Mouse (Mus musculus) testis, postnatal 10 days (tissue): ENCODE measurements around the gene C1qc.

Experiments
- DNase-seq: peaks from one replicate; pipeline ENCODE4 v3.0.0; 2021; ENCODE audit warnings: low spot score

C1qc gene

DNA sequence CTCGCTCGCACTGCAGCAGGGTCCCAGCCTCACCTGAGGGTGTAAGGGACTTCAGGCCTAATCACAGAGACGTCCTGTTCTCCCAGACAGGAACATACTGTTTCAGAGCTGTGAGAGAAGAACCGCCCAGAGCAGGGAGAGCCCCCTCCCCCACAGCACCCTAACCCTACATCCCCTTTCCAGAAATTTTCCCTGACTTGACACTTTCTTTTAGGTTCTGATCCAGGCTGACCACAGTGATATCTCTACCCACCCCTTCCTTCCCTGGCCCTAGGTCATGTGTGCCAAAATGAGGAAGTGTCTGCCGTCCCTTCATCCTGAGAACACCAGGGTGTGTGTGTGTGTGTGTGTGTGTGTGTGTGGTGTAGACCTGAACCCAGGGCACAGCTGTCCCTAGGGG lies at the start of gene C1qc:
Gene C1qc, minus strand, starts transcription at position 255 of the 400 bp plus-strand sequence.
- no peak for DNase-seq

DNA sequence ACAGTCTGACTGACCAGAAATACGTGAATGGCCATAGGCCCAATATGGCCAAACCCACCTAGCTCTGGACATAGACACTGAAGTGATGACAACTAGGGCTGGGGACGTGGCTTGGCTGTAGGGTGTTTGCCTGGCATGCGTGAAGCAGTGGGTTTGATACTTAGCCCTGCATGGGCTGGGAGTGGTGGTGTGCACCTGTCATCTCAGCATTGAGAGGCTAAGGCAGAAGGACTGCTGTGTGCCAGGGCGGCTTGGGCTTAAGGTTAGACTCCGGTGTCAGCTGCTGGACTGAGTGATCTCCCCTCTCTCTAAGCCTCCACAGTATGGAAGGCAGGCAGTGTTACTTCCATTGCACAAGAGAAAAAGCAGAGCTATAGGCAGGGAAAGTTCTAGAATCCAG lies 45.1 kb upstream of the C1qc start:
- DNase-seq = no peak

DNA sequence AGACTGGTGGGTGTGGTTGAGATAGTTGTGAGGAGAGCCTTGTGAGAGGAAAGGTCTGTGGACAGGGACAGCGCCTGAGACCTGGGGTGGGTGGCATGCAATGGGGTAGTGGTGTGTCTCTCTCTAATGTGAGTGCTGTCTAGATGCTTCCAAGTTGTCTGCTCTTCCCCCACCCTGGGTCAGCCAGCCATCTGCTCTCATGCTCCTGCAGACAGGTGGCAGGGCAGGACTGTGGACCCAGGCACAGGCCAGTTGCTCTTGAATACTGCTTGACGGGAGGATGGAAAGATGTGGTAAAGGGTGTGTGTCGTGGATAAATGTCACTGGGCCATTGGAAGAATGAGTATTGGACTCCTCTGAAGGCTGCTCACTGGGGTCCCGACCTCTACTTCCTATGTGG lies 44.5 kb upstream of the C1qc start:
- no peak for DNase-seq

DNA sequence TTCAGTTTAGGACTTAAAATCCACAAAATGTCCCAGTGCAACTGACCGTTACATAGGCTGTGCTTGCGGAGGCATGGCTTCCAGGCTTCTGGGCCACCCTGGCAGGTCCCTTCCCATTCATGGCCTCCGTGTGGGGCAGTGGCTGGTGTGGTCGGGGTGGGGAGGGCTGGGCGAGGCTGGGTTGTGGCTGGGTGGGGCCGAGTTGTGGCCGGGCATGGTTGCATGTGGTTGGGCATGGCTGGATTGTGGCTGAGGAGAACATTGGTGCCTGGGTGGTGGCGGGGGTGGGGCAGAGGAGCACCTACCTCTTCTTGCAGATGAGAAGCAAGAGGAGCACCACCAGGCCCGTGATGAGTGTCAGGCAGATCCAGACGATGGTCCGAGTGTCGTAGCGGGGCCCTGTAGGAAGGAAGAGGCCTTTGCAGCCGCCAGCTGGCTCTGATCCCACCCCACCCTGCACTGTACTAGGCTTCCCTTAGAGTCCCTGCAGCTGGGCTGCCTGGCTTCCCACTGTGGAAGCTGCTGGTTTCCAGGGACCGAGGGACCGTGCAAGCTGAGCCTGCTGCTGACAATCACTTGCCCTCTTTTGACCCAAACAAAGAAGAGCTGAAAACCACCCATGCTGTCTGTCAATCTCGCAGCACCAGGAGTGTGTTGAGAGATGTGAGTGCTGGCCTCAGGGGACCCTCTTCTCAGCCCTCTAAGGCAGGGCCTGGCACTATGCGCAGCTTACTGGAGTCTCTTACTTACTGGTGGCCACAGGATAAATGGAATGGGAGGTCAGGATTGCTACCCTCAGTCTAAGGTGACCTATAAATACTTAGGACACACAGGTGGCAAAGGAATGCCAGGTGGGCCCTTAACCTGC lies 42.1 kb upstream of the C1qc start:
- DNase-seq = no peak

DNA sequence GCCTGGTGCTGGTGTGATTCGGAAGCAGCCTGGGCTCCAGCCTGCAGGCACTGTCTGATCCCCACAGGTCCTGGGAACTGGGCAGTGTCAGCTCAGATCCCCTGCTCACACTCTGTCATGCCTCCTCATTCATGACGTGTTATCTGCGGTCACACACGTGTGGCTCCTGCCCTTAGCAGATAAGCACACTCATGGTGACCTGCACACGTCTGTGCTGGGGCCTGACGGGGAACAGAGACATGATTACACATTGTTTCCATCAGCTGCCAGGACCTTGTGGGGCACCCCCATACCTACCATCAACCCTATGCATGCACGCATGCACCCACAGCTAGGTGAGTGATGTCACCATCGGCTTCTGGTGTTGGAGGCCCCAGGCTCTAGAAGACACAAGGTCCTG lies 37.6 kb upstream of the C1qc start:
- DNase-seq = no peak

DNA sequence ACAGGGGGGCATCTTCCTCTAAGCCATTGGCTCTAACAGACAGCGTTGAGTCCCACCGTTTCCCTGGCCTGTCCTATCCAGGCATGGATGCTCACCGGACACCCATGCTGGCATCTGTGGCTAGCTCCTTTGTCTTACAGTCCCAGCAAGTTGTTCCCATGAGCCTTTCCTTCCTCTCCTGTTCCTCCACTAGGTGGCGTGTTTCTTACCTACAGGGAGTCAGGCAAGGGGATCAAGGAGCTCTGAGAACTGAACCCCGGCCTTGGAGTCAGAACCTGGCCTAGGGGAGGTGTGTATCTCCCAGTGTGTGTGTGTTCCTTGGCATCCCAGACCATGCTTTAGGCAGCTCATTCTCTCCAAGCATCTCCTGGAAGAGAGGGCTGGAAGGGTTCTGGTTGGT lies 36.1 kb upstream of the C1qc start:
- DNase-seq = no peak

DNA sequence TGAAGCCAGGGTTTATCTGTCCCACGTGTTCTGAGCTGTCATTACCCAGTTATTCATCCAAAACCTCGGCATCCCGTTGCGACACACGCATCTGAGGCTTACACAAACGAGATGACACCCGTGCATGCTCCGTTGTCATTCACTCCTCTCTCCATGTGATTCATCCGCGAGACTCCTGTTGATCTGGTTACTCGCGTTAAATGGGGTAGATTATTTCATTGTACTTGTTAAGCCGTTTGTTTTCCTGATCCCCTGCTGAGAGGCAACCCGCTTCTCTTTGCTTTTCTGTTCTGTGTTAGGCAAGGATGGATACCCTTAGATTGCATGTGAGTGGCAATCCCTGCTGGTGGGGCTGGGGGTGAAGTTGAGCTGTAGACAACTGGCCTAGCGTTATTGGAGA lies 32.9 kb upstream of the C1qc start:
- DNase-seq = no peak

DNA sequence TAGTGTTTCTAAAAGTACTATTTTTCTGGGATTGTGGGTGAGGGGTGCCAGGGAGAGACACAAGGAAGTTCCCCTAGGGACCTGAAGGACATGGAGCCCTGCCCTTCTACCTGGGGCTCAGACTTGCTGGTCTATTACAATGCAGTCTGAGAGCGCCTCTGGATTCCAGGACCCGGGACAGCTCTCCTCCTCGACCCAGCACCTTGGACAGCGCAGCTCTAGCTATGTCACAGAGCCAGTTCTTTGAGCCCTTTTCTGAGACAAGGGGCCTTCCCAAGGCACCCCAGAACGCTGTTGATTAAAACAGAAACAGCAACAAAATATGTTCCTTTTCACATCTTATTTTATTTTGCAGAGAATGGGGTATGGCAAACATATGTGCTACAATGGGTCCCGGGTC lies 31.7 kb upstream of the C1qc start:
- DNase-seq = peak; percentile 86

DNA sequence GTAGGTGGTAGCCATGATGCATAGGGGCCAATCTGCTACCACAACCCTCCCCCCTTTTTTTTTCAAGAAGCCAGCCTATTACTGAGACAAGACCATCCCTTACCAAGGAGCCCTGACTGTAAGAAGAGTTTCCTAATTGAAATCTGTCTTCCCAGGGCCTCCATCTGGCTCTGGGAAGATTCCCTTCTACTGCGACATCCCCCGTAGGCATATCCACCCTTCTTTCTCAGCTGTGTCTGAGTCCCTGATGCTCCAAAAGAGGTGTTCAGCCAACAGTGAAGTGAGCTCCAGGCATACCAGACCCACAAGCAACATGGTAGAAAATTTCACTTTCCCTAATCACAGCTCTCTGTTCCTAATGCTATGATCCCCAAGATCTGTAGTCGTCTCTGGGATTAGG lies 26.7 kb upstream of the C1qc start:
- no peak for DNase-seq

DNA sequence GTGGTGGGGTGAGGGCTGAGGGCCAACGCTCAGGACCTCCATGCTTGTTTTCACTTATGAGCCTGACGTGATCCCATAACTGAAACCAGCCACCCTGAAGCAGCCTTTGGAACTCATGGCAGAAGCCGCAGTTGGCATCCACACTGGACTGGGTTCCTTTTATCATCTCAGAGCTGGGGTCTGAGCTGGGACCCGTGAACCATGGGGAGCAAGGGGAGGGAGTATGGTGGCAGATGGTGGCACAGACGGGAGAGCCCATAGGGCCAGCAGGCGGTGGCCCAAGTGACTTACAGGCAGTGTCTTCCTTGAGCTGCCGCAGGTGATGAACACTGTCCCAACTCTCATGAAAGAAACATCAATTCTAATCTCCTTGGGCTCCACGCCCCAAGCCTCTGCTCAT lies 26.0 kb upstream of the C1qc start:
- no peak for DNase-seq

DNA sequence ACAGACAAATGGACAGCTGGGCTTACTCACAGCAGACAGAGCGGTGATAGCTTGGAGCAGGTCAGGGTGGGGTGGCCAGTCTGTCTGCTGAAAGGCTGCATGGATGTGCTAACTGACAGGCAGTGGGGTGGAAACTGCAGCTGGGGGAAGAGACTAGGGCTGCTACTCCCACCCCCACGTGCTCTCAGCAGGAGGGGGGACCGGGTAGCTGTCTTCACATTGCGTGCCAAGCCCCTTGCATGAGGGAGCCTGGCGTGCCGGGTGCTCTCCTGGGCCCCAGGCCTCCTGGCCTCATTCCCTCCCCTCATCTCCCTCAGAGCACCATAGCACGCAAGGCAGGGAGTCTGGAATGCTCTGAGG lies 24.3 kb upstream of the C1qc start:
- DNase-seq = no peak

DNA sequence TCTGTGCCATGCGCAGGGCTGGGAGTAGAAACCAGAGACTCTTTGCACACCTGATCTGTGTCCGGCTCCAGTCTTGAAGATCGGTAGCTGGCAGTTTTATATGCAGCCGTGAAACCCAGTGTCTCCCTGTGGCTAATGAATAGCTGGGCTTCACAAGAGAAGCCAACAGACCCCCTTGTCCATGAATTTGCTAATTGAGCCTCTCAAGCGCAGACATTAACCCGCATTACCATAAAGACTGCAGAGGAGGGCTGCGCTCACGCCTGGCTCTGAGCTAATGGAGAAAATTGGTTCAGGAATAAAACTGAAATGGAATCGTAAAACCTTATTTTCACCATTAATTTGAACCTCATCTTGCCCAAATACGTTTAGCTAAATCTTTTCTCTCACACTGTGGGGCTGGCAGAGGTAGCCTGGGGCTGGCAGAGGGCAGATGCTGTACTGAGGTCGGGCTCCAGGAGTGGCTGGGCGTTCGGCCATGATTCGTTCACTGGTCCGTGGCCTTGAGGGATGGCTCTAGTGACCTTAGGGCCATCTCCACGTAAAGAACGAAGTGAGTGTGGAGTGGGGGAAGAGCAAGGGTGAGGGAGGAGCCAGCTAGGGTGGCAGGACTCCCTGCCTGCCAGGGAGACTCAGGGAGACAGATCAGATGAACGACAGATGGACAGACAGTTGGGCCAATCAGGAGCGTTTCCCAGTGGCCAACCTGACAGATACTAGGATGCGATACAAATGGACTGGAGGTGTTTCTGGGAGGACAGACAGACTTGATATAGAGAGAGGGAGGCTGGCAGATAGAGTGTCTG lies 23.7 kb upstream of the C1qc start:
- DNase-seq = no peak

DNA sequence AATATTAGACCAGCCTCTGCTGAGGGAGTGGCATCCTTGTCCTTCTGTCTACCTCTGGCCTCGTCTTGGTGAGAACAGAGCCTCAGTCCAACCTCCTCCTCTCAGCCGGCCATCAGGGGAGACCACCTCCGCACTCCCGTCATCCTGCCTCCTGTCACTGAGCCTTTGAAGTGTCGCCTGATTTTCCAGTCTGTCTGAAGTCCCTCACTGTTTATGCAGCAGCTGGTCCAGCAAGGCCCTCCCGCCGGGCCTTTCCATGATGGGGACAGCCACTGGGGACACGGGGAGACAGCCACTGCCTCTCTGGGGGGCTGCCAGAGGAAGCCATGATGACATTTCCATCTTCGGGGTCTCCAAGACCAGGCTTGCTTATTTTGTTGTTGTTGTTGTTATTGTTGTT lies 20.0 kb upstream of the C1qc start:
- DNase-seq = no peak

DNA sequence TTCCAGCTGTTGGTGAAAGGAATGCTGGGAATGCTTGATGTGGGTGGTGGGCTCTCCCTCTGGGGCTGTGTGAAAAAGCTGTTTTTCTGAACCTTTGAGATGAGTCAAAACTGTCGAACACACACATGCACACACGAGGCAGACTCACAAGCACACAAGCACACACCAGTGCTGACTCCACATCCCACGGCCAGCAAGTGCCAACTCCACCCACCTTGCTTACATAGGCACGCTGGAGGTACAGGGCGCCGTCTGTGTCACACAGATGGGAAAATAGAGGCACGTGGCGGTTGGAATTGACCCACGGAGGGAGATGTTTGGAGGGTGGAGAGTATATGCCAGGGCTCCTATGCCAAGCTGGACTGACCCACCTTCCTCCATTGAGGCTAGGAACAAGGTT lies 18.9 kb upstream of the C1qc start:
- no peak for DNase-seq

DNA sequence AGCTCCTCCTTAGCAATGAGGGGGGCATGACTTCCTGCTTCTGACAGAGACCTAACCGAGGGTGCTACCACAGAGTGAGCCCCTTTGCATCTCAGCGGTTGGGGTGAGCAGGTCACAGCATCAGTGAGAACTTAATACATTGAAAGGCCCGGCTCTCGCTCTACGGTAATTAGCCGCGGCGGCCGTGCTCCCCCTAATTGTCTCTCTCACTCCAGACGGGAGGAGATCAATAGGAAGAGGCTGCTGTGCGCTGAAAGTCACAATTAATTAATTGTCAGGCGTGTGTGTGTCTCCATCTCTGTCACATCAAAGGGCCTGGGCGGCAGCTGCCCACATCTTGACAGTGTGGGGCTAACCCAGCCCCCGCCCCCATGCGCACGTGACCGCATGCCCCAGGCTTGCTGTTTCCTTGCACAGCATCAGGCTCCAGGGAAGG lies 18.4 kb upstream of the C1qc start:
- no peak for DNase-seq

DNA sequence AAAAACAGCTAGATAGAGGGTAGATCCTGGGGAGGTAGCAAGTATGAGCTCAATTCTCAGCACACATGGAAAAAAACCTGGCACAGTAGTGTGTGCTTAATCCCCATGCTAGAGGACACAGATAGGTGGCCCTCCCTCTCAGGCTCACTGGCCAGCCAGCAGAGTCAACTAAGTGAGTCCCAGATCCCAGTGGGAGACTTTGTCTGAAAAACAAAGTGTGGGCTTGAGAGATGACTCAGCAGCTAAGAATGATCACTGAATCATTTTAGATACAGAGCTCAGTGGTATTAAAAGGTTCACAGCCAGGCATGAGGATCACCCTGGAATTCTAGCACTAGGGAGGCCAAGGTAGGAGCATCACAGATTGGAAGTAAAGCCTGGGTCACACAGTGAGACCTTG lies 14.9 kb upstream of the C1qc start:
- DNase-seq = no peak

DNA sequence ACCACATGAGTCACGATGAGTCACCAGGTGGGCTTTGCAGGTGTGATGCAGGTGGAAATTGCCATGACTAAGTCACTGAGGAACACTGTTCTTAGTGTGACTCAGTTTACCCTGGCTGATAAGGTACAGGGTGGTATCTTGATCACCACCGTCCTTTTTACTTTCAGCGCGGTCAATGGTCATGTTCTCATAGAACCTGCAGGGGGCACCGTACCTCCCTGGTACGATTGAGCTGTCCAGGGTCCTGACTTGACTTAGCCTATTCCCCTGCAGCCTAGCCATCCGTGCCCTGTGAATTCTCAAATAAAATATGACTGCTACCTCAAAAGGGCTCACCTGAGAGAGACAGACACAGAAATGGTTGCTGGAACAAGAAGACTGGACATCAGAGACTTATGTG lies 14.2 kb upstream of the C1qc start:
- DNase-seq = peak; percentile 80

DNA sequence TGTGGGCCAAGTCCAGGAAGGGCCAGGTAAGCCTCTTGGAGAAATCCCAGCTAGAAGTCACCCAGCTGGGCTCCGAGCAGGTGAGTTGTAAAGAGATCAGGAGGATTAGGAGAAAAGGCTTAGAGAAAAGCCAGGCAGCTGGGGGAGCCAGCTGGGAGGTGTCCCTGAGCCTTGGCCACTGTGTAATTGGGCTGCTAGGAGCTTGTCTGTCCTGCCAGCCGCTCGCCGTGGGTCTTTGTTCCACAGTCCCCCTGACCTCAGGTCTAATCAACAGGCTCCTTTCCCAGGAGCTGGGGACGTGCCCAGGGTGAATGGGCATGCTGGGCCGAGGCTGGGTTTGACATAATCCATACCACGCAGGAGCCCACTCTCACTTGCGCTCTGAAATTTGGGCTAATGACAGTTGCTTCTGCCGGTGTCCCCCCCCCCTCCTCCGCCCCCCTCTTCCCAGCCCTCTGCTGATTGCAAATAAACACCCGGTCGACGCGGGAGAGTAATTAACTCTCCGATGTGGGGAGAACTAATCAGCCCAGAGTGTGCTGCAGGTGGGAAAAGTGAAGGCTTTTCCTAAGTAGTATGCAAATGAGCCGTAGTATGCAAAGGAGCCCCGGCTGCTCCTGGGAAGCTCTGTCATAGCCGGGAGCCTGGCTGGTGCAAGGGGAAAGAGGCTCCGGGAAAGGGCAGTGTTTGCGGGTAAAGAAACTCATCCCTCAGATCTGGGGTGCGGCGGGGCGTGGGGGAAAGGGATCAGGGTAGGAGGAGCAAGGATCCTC lies 12.1 kb upstream of the C1qc start:
- DNase-seq = no peak

DNA sequence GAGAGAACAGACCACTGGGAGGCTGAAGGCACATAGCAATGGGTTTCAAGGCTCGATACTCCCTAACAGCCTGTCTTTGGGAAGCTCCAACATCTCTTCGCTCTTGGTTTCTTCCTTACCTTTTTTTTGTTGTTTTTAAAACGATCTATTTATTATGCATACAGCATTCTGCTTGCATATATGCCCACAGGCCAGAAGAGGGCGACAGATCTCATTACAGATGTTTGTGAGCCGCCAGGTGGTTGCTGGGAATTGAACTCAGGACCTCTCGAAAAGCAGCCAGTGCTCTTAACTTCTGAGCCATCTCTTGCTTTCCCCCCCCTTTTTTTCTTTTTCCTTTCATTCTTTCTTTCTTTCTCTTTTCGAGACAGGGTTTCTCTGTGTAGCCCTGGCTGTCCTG lies 6.3 kb upstream of the C1qc start:
- no peak for DNase-seq

DNA sequence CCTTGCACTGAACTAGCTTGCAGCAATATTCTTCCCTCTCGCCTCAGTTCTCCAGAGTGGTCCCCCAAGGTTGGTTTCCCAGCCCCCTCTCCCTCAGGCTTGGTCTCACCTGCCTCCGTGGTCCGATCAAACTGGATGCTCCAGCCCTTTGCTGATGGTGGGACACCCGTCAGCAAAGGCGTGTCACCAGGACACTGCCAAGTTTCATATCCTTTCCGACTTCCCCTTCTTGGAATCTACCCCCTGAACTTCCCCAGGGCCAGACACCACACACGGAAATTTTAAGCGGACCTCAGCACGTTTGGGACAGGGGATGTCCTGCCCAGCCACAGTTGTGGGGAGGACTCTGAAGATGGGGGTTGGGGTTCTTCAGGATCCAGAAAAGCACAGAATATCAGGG lies 5.8 kb upstream of the C1qc start, which contains the start of gene C1qa:
Gene C1qa, minus strand, starts transcription at position 167 of the 400 bp plus-strand sequence.
- DNase-seq = no peak

DNA sequence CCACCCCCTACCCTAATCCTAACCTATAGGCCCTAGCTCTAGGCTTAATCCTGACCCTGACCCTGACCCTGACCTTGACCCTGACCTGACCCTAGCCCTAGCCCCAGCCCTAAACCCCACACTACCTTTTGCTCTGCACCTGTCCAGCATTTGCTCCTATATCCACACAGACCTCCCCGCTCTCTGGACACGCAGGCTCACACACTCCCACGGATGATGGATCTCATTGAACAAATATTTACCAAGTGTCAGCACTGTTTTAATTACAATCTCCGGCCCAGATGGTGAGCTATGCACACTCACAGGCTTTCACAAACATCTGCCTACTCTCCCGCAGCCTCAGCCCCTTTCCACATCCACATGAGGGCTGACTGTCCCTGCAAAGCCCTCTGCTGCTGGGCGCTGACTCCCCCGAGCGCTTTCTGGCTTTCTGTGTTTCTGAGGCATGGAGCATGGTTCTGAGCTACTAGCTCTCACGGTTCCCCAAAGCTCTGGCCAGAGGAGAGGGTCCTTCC lies 5.3 kb upstream of the C1qc start:
- DNase-seq = no peak

DNA sequence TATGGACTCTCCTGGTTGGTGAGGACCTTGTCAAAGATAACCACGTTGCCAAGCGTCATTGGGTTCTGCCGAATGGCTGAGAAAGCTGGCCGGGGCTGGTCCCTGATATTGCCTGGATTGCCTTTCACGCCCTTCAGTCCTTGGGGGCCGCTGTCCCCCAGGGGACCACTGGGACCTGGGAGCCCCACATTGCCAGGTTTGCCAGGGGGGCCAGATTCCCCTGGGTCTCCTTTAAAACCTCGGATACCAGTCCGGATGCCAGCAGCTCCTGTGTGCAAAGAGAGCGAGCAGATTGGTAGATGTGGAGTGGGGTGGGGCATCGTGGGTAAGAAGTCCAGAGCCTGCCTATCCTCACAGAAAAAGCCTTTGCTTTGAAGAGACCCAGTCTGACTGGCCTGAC lies 3.6 kb upstream of the C1qc start:
- DNase-seq = no peak
